Mouse (Mus musculus) layer of hippocampus, postnatal 25 days (tissue): ENCODE results near the gene Myo1d. TPM values are rescaled to one million over a fixed set of nuclear protein-coding genes. Genes with fewer than 3 reads are reported as not detected.
"Not testable (repeated sequence)": the region's sequence is repeated elsewhere in the genome, so short reads cannot be mapped to it uniquely, and the experiment has no call there.

ENCODE experiments used
- DNase-seq, 2 experiments: peaks; one replicate each; pipeline ENCODE4 v3.0.0; 2022; ENCODE audit warnings: mixed read lengths in 2 of 2, low spot score in 1 of 2; ENCODE audit errors: extremely low spot score in 1 of 2
- total RNA-seq, 2 experiments: library from RNA; stranded (reverse); gene quantifications; 2 replicates each; pipeline ENCODE4 v1.2.3; 2021

Myo1d gene
- total RNA-seq, 2 experiments from 2014 or later: 6.6 to 6.8 TPM

DNA sequence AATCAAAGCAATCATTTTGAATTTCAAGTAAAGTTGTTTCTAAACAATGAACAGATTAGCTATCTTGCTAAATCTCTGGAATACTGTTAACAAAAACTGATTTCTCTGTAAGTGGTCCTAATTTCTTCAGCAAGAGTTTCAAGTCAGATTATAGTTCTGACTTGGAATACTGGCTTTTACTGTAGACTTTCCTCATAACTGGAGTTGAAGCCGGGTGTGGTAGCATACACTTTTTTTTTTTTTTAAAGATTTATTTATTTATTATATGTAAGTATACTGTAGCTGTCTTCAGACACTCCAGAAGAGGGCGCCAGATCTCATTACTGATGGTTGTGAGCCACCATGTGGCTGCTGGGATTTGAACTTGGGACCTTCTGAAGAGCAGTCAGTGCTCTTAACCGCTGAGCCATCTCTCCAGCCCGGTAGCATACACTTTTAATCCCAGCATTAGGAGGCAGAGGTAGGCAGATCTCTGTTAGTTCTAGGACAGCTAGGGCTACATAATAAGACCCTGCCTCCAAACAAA, 316.2 kb downstream of the Myo1d start:
- not testable (repeated sequence) for DNase-seq

DNA sequence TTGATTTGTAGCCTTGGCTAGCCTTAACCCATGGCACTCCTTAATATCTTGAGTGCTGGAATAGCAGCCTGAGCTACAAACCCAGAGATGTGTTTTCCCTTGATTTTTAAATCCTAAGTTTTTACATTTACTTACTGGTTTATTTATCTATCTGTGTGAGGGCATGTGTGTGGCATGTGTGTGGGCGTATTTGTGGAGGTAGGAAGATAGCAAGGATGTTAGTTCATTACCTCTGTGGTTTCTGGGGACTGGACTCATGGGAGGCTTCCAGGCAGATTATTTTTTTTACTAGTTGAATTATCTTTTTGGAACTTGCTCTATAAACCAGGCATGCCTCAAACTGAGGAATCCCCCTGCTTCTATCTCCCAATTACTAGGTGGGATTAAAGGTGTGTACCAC, 326.6 kb downstream of the Myo1d start:
- DNase-seq: no peak

DNA sequence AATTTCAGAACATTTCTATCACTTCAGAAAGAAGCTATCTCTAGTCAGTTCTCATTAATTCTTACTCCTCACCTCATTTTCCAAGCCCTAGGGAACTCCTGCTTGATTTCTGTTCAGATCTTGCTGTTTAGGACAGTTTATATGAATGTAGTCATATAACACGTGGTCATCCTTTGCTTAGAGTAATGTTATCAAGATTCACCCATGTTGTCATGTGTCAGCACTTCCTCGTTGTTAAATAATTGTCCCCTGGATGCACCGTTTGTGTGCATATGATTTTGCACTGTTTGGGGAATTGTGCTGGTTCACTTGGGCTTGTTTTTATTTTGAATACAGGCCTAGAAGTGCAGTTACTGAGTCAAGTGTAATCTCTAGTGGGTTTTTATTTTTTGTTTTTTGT, 327.6 kb downstream of the Myo1d start:
- DNase-seq: no peak

DNA sequence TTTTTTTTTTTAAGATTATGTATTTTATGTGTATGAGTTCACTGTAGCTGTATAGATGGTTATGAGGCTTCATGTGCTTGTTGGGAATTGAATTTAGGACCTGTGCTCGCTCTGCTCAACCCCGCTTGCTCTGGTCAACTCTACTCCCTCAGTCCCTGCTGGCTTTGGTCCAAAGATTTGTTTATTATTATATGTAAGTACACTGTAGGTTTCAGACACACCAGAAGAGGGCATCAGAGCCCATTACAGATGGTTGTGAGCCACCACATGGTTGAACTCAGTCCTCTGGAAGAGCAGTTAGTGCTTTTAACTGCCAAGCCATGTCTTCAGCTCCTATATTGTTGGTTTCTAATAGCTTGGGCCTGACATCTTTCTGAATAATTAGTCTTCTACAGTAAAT, 330.0 kb downstream of the Myo1d start:
- DNase-seq: no peak

DNA sequence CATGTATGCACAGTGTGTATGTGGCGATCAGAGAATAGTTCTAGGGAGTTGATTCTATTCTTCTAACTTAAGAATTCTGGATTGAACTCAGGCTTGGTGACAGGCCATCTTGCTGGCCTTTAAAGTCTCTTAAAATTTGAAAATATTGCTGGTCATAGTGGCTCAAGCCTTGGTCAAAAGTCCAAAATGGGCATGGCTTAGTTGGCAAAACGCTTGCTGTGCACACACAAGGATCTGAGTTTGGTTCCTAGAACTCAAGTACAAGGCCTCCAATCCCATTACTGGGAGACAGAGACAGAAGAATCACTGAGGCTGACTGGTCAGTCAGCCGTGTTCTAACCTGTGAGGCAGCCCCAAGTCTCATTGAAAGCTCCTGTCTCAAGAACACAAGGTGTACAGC, 332.9 kb downstream of the Myo1d start:
- DNase-seq: no peak

Other genes with a start within 250 kb of the Myo1d start
- gene Tmem98, start 30.1 kb upstream of the Myo1d start, total RNA-seq: 10 to 100 TPM; 10.3 to 11.2 TPM
- gene Spaca3, start 78.3 kb upstream of the Myo1d start, total RNA-seq: not detected